Mouse (Mus musculus) hindlimb bud, embryonic 11.5 days (tissue): ENCODE results near the gene Ncbp2.

ENCODE experiments used
- DNase-seq: peaks from one replicate; pipeline ENCODE4 v3.0.0-alpha.2; 2012; ENCODE audit warnings: low read depth, low spot score; ENCODE audit errors: extremely low spot score

Ncbp2 gene

DNA sequence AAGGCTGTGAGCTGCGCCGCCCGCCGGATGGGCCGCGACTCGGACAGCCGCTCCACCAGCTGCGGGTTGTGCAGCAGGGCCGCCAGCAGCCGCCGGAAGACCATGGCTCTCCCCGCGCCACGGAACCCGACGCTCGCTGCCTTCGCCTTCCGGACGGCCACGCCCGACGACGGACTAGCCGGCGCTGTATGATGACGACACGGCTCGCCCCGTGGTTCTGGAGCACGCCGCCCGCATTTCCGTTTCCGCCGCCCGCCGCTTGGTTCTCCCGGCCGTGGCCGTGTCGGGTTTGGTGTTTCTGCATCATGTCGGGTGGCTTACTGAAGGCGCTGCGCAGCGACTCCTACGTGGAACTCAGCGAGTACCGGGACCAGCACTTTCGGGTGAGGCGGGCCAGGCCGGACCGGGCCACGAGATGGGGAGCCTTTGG is at the start of gene Ncbp2, which contains the start of gene 0610012G03Rik:
TSS of gene Ncbp2 (plus strand) at position 169 of the 430 bp plus-strand sequence.
TSS of gene 0610012G03Rik (minus strand) at position 150 of the 430 bp plus-strand sequence.
- DNase-seq, result peak; percentile 72

DNA sequence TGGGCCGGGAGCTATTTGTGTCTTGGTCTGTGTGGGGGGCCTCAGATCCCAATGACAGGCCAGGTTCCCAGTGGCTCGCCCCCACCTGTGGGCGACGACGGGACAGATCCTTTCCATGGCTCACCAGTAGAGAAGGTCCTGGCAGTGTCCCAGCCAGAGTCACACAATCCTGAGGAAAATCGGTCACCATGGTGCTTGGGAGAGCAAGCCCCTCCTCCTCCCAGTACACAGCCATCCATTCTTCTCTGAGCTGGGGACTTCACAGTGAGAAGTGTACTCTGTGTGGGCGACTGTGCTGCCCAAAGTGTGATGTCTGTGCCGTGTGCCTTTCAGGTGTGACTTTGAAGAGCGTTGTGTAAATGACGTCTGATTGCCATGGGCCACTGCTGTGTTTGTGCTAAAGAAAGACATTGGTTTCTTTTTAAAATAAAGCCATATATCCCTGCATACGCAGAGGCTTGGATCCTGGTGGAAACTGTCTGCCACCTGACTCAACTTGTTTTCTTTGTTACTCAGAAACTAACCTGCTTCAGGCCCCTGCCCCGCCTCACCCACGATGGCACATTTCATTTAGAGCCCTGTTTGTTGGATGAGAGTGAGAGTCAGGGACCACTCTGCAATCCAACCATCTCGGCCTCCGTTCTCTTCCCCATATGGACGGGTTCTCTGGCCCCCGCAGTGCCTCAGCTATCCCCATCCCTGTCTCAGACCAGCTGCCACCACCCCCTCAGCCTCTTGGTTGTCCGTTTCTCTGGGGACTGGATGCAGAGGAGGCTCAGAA is 49.6 kb upstream of the Ncbp2 start:
- DNase-seq, result no peak

DNA sequence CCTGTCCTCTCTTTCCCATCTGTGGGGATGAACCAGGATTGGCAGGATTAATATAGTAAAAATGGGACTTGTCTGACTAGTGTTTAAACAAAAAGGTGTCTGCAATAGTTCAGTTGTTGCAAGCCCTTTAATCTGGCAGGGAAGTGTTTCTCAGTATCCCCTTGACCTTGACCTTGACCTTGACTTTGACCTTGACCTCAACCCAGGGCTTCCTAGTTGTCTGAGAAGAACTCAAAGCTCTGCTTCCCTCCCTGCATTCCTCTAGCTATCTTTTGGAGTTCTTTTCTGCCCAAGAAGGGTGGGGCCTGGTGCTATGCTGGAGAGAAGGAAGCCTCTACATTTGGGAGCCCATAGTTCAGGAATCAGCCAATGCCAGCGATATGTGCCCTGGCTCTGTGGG is 46.4 kb upstream of the Ncbp2 start:
- no peak for DNase-seq

DNA sequence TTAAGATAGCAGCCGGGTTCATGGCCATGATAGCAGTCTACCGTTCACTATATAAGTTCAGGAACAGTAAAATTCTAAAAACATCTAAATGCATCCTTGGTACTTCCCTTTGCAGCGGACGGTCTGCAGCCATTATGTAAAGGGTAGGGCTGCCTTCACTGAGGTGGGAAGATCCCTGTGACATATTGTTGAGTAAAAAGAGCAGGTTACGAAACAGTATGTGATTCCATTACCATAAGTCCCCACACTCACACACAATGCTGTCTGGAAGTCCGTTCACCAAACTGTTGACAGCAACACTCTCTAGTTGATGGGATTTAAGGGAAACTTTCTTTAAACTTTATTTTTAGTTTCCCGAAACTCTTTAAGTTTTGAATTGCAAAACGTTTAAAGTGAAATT is 45.1 kb upstream of the Ncbp2 start:
- DNase-seq, result no peak

DNA sequence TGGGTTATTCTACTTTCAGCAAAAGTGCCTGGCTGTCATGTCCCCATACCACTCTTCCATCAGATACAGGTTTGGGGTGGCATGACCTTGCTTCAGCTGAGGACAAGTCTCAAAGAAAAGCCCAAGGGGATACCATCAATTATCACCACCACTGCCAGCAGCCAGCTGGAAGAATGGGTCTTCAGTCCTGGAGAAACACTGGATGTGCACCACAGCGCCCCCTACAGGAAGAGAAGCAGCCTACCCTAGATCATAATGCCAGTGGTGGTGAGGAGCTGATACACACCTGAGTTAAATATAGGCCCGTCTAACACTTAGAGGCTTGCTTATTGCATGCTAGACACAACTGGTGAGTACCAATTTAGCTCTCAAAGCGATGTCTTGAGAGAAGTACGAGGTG is 43.0 kb upstream of the Ncbp2 start:
- DNase-seq, result no peak

DNA sequence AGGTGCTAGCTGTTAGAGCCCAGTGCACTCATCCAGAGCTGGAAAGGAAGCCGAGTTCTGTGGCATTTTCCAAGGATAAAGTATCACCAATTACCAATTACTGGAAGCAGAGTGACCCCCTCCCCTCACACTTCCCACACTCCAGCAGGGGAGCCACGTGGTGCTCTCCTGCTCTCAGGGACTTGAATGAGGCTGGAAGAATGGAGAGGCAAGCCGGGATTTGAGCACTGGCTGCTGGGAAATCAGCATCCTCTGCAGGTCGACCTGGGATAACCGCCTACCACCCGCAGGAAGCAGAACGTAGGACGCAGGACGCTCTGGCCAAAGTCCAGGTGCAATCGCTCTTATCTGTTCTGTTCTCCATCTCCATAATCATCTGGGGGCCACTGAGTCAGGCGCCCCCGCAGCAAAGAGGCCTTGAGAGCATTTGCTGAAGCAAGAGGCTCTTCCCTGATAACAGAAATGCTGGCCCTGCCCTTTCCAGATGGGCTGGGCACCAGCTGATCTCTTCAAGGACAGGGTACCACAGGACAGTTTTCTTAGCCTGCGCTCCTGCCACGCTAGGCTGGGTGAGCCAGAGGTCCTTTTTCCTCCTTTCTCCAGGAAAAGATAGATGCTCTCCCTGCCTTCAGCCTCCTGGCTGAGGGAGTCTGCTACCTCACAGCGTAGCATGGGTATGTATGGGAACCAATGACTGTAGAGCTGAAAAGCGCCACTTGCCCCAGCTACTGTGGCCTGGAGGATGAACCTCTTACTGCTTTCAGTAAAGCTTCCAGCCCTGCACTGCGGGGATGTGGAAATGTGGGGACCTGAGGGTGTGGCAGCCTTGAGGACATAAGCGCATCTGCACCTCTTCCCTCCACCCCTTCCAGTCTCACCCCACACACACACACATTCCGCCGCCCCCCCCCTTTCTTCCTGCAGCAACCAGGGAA is 42.2 kb upstream of the Ncbp2 start:
- no peak for DNase-seq

DNA sequence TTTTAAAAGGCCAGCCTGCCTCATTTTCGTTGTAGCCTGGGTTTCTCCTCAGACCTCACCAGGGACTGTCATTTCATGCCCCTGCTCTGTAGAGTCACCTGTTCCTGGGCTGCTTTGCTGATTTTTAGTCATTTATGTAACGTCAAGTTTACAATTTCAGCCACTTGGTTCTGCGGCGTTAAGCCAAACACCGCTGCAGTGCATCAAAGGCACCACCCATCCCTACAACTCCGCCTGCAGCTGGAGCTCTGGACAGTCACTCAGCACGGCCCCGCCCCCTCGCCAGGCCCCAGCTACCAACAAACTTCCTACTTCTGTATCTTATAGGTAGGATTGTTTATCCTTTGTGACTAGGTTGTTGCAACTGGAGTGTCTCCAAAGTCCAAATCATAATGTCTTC is 41.4 kb upstream of the Ncbp2 start:
- no peak for DNase-seq

DNA sequence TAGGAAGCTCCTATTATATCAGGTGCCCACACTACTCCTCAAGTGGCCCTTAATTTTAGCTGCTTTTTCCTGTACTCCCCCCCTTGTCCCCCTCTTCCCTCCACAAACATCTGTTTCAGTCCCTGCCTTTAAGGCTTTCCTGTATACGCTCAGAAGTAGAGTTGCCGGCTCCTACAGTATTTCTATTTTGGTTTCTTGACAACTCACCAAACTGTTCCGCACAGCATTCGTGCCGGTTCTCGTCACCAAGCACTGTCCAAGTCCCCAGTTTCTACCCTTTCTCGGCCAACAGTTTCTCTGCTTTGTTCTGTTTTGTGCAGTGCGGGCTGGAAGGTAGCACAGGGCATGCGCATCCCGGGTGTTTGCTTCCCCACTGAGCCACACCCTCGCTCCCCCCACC is 39.4 kb upstream of the Ncbp2 start:
- no peak for DNase-seq

DNA sequence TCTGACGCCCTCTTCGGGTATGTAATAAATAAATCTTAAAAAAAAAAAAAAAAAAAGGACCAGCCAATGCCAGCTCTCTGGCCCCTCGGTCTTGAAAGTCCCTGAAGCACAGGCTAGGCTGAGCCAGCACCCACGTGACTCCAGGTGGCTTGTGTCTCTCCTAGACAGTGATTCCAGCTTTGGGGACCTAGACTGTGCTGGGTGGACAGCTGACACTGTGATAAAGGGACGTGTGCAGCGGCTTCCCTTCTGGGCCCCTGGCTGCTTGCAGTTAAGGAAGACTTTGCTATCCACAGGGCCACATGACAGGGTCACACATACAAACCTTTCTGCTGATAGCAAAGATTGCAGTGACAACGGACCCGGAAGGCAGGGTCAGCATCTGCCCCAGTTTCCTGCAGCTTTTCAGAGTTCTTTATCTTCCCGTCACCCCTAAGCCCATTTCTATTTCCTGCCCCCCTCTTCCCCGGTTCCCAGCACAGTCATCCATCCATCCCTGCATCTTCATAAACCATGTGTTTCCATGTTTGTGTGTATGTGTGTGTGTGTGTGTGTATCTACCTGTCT is 37.9 kb upstream of the Ncbp2 start:
- no peak for DNase-seq

DNA sequence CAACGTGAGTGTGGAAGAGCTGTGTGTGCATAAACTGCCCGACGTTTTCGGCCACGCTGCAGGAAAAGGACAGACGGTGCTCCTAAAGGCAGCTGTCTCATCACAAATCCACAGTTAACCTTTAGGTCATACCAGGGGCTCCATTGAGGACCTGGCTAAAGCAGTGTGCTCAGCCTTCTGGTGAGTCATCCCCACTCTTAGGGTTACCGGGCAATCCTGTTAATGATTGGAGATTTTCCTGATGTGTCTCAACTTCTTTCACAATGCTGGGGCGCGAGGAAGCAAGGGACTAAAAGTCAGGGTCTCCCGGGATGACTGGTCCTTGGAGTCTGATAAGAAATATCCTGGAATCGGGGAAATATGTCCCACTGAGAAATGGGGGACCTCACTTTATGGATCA is 30.5 kb upstream of the Ncbp2 start:
- no peak for DNase-seq

DNA sequence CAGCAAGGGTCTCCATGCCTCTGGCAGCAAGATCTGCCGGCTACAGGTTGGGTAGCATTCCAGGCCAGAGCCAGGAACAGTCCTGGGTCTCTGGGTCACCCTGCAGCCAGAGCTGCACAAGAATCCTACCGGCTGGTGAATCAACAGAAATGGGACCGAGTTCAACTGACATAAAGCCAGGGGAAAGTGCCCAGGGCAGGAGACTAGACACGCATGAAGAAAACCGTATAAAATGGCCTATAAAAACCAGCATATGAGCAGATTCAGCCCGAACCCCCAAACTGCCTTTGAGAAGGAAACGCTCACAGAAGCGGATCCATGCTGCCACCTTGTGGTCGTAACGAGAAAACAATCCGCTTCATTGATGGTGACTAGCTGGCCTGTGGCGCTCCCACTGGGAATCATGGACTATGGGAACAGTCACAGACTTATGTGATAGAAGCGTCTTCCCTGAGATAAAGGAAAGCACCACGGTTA is 30.0 kb upstream of the Ncbp2 start:
- peak; percentile 85 for DNase-seq

DNA sequence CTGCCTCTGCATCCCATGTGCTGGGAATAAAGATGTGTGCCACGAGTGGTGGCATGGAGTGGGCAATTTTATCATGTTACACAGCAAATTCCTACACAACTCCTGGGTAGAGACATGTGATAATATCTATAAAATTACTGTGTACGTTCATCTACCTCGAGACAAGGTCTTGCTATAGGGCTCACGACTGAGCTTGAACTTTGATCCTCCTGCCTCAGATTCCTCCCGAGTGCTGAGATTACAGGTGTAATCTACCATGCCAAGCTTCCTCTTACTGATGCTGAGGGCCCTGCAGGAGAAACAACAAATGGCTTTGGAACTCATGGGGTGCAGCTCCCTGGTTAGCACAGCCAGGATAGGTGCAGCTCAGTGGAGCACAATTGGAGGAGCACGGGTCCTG is 23.9 kb upstream of the Ncbp2 start:
- DNase-seq, result no peak

DNA sequence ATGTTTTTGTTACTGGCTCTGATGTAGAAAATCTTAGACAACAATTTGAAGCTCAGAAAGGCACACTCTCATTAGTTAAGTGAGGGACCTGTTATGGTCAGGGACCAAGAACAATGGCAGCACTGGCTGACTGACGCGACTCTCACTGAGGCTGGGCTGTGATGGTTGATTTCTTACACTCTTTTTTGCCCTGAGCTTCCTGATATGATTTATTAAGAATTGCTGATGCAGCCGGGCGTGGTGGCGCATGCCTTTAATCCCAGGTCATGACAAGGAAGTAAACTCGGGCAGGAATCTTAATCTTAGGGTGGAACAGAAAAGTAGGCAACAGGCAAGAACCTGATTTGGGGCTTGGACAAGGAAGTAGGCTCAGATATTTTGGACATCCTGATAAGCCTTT is 22.2 kb upstream of the Ncbp2 start:
- no peak for DNase-seq

DNA sequence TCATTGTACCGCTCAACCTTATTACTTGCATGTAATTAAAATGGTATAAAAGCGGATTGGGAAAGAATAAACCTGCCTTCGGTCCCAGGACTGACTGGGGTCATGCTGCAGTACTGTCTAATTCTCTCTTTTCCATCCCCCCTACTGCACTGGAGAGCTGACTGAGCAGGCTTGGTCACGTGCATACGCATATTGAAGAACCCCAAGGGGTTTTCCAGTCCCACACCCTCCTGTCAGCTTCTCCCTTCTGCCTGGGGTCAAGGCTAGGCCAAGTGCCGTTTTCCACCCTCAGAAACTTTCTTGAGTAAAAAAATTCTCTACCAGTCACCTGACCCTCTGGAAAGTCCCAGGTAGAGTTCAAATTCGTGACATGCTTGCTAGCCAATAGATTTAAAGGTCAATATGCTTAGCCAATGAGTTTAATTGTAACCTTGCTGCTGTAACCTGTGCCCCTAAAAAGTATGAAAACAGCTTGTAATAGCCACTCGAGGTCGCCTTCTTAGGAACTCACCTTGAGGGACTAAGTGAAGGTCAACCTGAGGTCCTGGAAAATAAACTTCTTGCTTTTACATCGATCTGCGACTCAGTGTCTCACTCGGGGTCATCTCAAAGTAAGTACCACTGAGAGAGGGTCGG is 21.6 kb upstream of the Ncbp2 start:
- no peak for DNase-seq

DNA sequence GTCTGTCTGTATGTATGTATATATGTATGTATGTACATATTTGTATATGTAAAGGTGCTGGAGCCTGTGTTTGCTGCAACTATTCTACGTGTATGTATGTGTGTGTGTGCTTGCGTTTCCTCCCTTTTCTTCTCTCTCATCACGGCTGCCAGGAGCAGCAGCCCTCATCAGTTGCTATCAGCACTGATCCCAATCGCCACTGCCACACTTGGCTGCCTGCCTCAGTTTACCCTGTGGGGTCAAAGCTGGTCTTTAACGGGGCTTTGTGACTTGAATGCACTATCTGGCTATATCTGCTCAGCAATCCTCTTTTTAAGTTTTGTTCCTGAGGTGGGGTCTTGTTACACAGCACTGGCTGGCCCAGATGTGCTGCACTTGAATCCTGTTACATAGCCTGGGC is 20.9 kb upstream of the Ncbp2 start:
- DNase-seq, result no peak

DNA sequence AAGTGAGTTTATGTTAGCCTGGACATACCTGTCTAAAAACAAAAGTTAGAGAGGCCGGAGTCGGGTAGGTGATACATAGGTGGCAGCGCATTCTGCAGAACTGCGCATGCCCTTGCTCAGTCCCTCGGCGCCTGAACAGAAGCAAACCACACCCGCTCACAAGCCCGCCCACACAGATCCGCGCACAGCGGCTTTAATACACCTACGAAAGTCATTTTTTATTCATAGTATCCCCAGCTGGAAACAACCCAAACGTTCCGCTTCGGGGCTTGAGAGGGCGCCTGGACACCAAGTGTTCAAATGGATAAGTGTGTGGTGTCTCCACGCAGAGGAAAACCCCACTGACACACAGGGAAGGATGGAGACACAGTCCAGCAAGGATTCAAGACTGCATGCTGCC is 17.0 kb upstream of the Ncbp2 start:
- no peak for DNase-seq

DNA sequence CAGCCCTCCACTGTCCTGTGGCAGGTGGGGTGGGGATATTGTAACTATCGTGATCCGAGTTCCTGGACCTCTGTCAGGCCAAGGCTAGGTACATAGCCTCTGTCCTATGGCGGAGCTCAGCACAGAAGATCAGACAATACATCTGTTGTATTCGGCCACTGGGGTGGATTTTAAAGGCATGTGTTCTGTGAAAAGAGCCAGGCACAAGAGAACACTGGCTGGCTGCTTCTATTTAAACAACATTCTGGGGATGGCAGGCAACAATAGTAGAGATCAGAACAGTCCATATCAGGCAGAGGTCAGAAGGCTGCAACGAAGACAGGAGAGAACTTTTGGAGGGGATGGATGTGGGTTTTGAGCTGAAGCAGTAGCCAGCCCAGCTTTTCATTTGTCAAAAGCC is 16.1 kb upstream of the Ncbp2 start:
- DNase-seq, result no peak

DNA sequence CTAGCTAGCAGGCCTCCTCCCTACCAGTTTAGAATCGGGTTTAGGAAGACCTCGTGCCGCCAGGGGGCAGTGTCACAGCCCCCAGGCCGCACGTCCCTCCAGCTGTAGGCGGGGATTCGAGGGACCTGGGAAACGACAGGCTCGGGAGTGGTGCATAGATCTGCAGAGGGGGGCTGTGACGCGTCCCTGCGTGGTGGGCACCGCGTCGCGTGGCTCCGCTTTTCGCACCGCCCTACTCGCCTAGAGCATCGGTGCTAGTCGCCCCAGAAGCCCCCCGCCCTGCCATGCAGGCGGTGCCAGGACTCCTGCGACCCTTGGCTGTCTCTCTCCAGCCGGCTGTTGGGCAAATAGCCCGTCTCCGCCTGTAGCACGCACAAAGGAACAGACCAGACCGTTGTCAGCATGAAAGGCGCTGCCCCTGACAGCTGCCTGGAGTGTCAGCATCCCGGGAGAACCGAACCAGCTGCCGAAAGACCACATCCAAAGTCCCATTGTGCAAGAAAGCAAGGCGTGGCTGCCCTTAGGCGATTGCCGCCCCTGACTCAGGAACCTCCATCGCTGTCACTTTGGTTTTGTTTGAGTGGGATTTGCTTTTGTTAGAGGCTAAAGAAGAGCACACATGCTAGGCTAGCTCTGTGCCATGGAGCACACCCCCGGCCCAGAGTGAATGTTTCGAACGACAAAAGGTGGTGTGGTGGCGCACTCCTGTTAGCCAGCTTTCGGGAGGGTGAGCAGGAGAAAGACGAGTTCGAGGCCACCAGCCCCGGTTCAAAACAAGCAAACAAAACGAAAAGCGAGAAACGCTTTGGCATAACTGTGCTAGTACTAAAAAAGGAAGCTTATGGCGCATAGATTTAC is 15.2 kb upstream of the Ncbp2 start:
- DNase-seq, result peak; percentile 86

DNA sequence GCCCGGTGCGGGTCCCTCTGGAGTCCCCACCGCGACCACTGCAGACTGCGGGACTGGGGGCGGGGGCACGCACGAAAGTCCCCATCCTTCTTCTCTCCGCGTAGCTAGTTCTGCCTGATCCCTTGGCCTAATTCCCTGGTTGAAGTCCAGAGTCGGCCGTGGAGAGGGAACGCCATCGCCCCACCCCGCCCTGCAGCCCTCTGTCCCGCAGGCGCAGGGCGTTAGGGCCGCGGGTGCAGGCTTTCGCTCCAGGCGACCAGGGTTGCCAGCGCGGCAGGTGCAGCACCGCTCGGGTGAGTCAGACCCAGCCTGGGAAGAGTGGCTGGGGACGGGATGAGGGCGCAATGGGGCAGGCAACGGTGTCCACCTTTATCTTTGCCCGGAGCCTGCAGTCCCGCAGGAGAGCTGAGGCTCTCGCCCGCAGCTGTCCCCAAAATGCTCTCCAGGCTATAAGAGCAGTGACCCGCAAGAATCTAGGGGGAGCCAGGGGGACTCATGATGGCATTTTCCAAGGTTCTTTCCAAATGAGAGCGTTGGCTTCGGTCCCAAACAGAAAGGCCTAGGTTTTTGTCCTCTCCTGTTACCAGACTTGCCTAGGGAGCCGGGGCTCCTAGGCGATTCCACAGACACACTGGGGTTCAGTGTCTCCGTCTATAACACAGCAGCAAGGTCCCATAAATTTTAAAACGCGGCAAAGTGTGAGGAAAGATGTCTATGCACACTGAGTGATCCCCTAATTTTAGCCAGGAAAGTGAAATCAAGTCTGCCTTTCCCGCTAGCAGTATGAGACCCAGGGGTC is 14.4 kb upstream of the Ncbp2 start, which contains the start of gene Pigz:
TSS of gene Pigz (plus strand) at position 101 of the 799 bp plus-strand sequence.
- DNase-seq, result no peak
